Mouse (Mus musculus) cerebellum, adult 8-10 months (tissue): ENCODE data around the gene Inf2.

Experiments used
- DNase-seq: peaks from one replicate; pipeline ENCODE4 v3.0.0; 2022

Inf2 gene

DNA sequence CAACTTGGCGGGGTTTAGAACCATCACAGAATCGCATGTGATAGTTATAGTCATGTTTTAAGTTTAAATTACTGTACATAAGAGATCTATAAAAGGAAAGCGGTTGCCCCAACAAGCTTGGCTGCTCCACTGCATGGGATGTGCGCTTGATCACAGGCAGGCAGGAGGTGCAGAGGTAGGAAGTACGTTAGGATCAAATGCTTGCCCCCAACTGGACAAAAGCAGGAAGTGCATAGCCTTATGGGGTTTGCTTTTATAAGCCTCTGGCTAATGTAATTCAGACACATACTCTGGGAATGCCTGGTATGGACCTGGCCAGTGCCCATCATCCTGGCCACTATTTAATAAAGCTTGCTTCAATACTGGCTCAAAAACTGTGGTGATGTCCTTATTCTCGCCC lies 17.5 kb upstream of the Inf2 start:
- no peak for DNase-seq

DNA sequence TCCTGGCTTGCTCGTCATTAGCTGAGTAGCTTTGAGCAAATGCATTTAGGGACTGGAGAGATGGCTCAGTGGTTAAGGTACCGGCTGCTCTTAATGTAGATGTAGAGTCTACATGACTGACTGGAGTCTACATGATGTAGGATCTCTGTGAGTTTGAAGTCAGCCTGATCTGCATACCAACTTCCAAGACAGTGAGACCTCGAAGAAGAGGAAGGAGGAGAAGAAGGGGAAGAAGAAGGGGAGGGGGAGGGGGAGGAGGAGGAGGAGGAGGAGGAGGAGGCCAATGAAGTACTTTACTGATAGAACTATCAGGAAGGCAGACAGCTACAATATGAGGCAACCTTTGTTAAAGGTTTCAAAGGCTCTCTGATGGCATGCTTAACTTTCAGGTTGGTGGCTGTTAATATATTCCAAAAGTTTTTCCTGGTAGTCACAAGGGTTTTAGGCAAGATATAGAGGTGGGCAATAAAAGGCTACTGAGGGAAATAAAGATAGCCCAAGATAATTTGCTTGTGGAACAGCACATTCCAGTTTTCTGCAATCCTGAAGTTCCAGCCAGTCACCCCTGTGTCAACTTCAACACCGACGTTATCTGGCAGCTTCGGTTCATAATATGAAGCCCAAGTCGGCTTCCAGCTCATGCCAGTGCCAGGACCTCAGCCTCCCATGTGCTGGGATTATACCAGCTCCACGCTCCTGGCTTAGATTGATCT lies 13.2 kb upstream of the Inf2 start:
- no peak for DNase-seq

DNA sequence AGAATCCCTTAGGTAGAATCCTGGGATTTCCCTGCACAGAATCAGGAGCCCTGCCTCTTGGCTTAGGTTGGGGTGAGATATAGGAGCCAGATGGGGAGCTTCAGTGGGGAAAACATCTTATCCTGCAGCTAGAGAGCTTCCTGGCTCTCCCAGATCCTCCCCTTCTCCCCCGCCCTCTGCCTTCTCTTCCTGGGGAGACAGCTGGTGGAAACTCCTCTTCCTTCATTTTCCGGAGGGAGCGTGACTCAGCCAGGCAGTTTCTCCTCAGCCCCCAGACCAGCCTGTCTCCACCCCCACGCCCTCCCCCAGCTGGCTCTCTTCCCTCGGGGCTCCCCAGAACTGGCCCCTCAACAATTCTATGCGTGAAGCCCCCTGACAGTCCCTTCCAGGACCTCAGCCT lies 12.2 kb upstream of the Inf2 start:
- no peak for DNase-seq

DNA sequence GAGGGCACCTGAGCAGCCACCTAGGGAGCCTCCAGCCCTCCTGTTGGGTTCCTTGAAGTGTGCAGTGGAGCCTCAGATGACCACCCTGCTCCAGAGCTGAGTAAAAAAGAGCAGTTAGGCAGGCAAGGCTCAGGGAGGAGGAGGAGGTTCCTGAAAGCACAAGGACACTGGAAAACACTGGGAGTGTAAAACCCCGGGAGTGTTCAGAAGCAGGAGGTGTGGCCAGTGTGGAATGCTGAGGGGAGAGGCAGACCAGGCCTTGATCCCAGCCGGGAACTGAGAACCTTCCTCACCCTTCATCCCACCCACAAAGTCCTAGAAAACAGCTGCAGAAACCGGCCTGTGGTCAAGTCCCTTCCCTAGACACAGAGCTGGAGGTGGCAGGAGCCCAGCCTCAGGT lies 11.8 kb upstream of the Inf2 start:
- DNase-seq = no peak

DNA sequence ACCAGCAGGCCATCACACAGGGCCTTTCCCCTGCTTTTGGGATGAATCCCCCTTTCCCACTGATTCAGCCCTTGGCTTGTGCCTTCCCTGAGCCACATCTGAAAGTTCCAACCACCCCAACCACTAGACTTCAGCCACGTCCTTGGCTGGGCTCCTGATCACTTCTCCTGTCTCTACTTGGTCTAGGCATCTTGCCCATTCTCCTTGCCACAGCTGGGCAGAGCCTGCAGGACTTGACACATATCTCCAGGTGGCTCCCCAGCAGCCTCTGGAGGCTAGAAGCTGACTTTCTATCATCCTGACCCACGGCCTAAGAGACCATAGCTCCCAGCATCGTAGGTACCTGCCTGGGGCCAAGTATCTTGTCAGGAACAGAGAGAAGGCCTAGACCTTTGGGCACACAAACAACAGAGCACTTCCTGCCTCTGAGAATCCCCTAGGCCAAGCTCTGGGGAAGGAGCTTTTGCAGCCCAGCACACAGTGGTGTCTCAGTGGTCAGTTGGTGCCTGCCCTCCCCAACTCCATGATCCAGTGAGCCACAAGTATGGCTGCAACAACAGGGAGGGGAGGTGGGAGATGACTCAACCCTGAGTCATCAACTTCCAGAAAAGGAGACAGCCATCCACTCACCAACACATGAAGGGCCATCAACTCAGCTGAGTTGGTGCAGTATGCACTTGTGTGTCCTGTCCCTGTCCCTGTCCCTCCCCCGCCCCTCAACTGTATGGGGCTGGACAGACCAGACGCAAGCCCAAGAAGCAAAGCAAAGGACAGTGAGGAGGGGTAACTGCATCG lies 10.1 kb upstream of the Inf2 start:
- no peak for DNase-seq

DNA sequence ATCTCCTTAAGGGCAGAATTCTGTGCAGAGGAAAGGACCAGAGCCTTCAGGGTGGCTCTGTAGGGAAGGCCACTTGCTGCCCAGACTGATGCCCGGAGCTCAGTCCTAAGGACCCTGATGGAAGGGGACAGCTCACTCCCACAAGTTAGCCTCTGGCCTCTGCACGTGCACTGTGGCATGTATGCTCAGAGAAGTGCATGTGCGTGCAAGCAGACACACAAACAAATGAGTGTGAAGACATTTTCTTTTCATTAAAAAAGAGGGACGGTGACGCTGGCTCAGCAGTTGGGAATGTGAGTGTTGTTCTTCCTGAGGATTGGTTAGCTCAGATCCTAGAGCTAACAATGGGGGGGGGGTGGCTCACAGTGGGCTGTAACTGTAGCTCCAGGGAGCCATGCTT lies 9.2 kb upstream of the Inf2 start:
- no peak for DNase-seq

DNA sequence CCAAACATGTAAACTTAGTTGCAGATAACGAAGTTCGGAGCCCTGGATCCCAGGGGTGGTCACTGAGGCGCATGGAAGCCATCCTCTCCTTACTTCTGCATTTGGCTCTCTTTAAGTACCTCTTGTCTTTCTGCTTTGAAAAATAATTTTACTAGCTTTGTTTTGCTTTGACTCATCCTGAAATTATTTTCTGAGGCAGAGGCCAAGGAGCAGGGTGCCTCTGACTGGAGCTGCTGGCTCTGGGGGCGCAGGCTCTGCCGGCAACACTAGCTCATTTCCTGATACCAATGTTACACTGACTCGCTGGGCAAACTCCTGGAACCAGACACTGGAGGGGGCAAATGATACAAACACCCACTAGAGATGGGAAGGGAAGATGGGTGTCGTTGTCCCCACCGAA lies 8.7 kb upstream of the Inf2 start:
- no peak for DNase-seq

DNA sequence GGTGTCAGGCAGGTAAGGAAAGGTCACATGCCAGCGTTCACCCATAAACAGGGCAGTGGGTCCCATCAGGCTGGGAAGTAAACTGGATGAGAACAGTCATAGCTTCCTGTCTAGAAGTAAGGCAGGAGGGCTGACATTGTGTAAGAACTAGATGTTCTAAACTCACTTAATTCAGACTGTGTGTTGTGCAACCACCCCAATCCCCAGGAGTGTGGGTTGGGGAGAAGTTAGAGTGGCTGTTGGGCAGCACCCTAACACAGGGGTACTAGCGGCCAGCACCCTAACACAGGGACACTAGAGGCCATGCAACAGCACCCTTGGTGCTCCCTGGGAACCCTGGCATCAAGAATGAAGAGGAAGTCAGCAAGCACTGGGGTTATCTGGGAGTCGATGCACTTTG lies 7.5 kb upstream of the Inf2 start:
- DNase-seq = no peak

DNA sequence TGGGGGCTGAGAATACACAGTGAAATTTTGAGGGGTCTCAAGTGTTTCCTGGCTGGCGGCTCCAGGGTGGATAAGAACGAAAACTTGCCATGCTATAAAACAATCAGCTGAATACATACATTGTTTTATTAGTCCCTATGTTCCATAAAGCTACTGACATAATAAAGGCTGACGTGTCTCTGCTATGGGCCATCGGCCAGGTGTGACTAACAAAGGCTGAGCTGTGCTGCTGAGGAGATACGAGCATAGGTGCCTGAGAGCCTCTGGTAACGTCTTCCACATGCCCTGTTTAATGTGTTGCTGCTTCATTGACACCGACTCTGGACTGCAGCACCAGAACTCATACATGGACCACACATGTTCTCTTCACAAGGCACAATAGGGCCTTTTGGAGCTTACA lies 3.6 kb upstream of the Inf2 start:
- no peak for DNase-seq

DNA sequence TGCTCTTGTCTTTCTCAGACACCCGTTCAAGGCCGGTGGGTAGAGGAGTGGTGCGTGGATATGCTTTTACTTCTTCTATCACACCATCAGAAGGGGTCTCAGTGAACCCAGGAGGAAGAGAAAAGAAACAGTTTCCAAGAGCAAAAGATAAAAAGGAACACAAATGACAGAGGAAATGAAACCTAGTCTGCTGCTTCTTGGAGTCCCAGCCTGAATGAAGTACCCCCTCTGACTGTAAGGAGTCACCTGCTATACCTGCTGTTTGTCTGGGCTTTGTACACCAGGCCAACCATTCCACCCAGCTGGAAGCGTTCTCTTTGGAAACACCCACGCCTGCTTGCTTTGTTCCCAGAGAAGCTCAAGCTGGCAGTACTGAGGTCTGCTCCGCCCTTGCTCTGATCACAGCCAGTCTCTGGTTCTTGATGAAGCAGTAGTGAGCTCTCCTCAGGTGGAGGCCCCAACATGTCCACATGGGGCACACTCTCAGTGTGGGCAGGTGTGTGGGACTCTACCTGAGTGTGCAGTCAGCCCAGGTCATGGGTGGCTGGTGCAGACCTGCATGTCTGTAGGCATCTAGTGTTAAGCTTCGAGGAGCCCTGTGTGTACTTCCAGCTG lies 2.6 kb upstream of the Inf2 start:
- DNase-seq = no peak

DNA sequence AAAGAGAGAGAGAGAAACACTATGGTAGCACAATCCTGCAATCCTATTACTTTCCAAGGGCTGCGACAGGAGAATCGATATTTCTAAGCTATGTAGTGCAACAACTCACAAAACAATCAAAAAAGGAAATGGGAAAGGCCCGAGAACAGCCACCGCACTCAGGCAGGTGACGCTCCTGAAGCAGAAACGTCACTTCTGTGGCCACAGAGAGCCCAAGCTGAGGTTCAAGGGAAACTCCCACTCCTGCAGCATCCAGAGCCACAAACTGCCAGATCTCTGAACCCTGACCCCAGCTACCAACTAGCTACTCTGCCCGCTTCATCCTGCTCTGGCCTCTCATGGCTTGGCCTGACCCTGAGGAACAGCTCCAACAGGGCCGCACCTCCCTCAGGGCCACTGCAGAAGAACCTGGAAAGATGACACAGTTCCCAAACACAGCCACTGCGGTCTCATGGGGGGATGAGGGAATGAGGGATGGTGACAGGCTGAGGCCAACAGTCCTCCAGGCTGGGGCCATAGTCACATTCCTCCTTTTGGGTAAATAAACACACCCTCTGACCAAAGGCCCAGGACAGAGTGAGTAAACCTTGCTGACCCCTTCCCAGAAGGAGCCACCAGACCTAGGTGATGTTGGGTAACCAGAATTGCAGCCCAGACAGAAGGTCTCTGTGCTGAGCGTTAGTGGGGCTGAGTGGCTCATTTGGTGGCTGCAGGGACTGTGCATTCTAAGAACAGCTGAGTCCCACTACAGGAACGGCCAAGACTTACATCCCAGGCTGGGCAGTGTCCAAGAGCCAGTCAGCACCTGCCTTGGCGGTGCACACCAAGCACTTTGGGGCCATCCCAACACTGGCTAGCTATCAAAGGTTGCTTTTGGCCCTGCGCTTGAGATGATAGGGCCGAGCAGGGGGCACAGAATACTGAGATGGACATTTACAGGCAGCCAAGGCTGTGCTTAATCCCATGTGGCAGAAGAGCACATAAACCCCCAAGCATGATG lies 1.2 kb upstream of the Inf2 start:
- peak; percentile 43 for DNase-seq

DNA sequence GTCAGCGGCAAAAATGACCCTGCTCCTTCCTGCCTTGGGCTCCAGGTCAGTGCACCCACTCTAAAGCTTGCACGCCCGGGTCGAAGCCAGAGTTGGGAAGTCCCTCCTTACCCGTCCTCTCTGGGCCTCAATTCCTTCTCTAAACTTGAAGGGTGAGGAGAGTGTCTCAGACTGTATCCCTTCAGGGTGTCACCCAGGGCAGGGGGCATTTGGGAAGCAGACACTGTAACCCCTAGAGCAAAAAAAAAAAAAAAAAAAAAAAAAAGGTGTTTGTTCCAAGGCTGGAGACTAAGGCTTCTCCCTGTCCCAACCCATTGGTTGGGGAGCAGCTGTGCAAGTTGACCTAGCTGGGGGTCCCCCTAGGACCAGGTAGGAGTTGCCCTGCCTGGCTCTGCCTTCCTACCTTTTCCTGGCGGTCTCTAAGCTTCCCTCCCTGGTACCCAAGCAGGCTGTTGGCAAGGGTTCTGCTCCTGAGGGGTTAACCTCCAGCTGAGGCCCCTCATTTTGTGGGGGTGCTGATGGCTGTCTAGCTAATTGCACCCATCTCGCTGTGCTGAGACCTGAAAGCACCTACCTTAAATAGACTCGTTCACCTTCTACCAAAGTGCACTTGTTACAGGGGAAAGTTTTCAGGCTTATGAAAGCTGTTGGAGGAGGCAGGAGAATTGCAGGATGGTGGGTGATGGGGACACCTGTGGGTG lies 1.1 kb downstream of the Inf2 start:
- DNase-seq = peak; percentile 15

DNA sequence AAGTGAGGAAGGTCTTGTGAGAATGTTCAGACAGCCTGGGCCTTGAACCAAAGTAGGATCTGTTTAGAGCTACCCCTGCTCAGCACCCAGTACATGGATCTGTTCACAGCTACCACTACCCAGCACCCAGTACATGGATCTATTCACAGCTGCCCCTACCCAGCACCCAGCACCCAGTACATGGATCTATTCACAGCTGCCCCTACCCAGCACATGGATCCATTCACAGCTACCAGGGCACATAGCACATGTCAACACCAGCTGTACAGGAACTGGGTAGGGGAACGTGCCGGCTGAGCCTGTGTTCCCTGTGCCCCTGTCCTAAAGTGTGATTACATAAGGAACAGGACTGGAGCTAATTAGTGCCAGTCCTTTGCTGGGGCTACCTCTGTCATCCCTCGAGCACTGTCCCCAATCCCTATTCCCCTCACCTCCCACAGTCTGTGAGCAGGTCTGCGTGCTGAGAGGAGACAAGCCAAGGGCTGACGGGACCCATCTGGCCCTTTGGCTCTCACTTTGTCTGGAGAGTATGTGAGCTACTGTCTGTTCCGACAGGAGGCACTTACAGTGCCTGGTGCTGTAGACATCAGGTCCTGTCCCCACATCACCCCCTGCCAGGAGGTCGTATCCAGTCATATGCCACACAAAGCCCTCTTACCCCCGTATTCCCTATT lies 2.1 kb downstream of the Inf2 start:
- peak; percentile 84 for DNase-seq

DNA sequence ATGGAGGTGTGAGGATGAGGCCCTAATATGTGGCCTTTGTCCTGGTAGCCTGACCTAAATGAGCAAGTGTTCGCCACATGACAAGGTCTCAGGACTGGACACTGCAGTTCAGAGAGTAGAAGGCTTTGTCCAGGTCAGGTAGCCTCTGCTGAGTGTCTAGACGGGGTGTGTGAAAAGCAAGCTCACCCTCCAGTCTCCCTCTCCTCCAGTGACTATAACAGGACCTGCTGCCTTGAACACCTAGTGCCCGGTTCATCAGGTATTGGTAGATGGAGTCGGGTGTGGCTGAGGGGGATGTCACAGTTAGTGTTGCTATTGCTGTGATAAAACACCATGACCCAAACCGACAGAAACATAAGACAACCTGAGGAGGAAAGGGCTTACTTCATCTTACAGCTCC lies 2.7 kb downstream of the Inf2 start:
- DNase-seq = no peak

DNA sequence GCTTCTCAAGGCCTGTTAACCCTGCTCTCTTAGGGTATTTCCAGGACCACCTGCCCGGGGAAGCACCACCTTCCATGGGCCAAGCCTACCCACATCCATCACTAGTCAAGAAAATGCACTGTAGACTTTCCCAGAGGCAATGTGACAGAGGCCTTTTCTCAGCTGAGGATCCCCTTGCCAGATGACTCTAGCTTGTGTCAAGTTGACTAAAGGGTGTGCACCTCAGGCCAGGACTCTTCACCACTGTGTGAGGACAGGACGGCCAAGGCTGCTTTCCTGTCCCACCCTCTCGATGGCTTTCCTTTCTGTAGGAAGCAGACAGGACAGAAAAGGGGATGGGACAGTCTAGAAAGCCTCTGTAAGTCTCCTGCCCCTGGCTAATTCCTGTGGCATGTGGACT lies 3.1 kb downstream of the Inf2 start:
- DNase-seq = no peak

DNA sequence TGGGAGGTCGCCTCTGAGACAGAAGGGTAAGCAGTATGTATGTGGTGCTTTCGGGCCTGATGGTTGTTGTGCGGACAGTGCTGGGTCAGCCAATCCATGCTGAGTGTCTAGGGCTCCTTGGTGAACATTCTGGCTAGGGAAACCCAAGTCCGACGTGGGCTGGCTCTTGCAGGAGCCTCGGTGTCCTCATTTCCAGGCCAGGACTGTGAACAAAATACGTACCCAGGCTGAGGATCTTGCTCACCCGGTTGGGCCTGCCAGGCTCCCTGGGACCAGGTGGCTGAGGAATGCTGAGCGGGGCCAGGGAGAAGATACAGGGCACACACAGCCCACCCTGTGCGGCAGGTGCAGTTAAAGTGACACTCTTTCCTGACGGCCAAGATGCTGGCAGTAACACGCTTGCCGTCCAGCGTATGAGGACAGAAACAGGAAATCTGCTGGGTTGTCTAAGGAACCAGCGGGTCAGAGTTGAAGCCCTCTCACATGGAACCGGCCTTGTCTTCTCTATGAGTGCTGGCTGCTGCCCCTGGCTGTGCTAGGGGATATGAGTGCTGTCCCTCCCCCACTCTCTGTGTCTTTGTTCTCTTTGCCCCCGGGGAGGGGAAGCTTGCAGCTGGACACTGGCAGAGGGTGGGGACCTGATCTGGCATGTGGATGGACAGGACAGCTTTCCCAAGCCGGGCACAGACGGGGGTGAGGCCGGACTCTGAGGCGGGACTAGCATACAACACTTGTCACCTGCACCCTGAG lies 4.6 kb downstream of the Inf2 start:
- no peak for DNase-seq

DNA sequence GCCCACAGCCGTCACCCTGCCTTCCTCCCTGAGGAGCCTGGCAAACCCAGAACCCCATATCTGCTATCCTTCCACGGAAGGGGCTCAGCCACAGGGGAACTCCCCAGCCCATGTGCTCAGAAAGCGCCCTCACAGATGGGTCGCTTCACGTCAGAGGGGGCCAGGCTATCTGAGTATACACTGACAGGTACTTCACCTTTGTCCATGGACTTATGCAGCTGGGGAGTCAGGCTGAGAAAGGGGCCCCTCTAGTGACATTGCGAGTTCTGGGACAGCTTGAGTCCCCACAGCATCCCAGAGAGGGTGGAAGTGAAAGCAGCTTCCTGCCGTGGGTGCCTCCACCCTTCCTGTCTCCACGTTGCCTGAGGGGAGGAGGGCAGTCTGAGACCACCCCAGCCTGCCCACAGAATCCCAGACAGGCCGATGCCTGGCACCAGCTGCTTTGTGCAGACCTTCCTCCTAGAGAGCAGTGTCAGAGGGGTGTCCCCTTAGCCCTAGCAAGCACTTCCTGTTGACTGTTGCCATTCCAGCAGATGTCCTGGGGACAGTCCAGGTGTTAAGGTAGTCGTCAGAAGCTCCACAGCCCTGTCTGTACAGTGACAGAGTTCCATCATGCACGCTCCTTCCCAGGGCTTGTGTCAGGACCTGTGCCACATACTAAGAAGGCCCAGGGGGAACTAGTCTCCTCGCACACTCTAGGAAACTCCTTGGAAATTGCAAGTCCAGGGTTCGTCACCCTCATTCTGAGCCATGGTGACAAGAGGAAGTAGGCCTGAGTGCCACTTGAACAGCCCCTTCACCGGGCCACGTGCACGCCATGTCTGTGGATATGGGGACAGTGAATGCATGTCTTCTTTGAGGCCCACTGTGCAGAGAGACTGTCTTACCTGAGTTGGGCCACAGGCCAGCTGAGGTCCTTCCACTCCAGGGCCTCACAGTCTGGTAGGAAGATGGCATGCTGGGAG lies 5.6 kb downstream of the Inf2 start:
- DNase-seq = no peak

DNA sequence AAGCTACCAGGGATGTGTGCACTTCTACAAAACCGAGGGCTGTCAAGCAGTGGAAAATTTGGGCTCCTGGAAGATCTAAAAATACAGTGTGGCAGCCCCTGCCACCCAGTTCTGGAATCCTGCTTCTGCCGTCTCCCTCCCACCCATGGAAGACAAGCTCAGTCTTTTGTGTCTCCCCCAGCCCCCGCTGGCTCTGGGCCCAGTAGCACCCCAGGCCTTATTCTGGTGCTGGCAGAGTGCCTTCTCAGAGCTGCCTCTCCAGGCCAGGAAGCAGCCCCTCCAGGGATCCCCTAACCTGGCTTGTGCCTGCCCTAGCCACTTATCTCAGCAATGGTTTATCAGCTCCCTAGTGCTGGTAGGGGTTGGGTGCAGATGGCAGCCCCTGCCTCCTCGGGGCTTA lies 6.4 kb downstream of the Inf2 start:
- no peak for DNase-seq

DNA sequence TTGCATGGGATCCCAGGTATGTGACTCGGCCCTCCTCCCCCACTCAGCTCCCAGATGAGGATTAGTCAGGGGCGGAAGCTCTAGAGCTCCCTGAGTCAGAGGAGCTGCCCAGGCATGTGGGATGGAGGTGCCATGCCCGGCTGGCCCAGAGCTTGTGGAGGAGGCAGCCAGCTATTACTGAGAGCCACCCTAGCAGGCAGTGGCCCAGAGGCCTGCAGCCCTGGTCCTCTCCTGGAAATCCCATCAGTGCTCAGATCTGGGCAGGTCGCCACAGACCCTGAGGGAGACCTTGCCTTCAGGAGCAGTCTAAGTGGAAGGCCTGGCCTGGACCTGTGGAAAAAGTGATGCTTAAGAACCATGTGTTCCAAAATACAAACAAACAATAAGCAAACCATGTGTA lies 7.0 kb downstream of the Inf2 start:
- DNase-seq = no peak

DNA sequence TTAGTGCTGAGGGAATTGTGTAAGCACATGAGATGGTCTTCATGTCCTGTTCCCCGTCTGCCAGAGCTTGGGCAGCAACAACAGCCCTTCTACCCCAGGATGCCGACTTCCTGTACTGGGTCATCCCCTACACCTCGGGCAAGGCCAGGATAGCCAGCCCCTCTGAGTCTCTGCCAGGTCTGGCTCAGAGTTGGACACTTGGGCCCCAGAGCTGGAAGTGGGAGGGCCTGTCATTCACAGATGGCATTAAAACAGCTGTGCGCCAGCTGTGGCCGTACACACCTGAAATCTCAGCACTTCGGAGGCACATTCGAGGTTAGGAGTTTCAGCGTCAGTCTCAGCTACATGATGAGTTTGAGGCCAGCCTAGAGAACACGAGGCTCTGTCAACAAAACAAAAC lies 7.9 kb downstream of the Inf2 start:
- no peak for DNase-seq
